8 mouse cellular contexts compared by ENCODE assay signal in the genomic region with DNA sequence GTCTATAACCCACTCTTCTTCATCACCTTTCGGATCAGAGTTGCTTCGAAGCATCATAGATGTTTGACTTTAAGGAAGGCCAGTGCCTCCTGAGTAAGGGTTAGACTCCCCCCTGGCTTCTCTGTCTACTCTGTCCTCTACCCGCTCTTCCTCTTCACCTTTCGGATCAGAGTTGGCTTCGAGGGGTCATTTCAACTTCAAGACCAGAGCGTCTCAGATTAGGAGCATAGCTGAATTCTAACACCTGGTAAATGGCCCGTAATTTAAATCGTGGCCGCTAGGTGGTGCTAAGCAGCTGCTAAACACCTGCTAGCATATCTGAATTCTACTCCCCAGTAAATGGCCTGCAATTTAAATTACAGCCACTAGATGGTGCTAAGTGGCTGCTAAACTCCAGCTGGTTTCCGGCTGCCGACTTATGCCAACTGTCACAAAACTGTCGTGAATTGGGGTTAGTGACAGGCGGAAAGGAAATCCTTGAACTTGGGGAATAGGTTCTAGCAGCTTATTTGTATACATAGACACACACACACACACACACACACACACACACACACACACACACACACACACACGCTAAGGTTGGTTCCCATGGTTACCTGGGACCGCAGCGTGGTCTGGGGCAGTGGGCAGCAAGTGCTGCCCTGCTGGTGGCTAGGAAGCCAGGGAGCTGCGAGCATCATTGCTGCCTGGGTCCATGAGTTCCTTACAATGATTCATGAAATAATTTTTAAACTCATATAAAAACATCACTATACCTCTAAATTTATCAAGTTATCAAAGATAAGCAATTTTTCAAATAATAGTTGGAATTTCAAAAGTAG.
DNase-seq lines count a peak whose midpoint lies in the region; ATAC-seq lines count a peak whose summit lies in the region.

No protein-coding gene starts in this region.

- peak; percentile 98 for ATAC-seq in inflammation-experienced regulatory T-cells, adult 6 months
- ATAC-seq in megakaryocyte-erythroid progenitor cell, adult 5-6 weeks (replicated peaks; ENCODE audit: low FRiP score, low TSS enrichment, poor library complexity, severe bottlenecking), result peak; percentile 100

- DNase-seq in adrenal gland, adult (ENCODE audit: inconsistent age in 2 of 2, low spot score in 1 of 2), result peak; percentile 92 to 99
- DNase-seq in embryo, embryonic 10.5 days (ENCODE audit: low spot score), result peak; percentile 100
- DNase-seq in gastrocnemius, postnatal 14 days, result peak; percentile 92
- peak; percentile 93 to 99 for DNase-seq in left cerebral cortex, postnatal 10 days (ENCODE audit: extremely low spot score in 1 of 2, low spot score in 2 of 2)
- peak; percentile 89 for DNase-seq in right cerebral cortex, postnatal 25 days
- peak; percentile 85 to 91 for DNase-seq in urinary bladder, postnatal 4 days (ENCODE audit: low spot score in 2 of 2)

- intact Hi-C loops in gastrocnemius, postnatal 14 days (cut with DNase I; ENCODE audit: low total_unique reads), result loop anchor here (5.0 kb wide), 1 partner anchor 283 kb away; no protein-coding TSS in a partner anchor
- intact Hi-C loops in left cerebral cortex, postnatal 10 days (cut with DNase I), result no loop called here

Comparison
In these comparisons a context has a peak if more than half of its experiments do, and no peak if none do; other contexts are left out.
1. Peak in every context shown above with its lines: DNase-seq and ATAC-seq.